Mouse (Mus musculus) kidney, adult 8-10 months (tissue): Measurements from ENCODE around the gene Snrnp70.
A peak's percentile ranks its signal among the peaks of the same experiment; 100 is the strongest.

Experiments
- DNase-seq, 2 experiments: peaks; one replicate each; pipeline ENCODE4 v3.0.0; 2022

Snrnp70 gene

GRCm38 (mm10) chr7:45335056-45335455 lies 60.5 kb downstream of the Snrnp70 start, which contains the start of gene Hrc:
TSS of gene Hrc (plus strand) at chr7:45335290.
- no peak for DNase-seq

- no peak for DNase-seq
Measured at GRCm38 (mm10) chr7:45334605-45335004, 60.9 kb downstream of the Snrnp70 start.

GRCm38 (mm10) chr7:45333431-45333982 lies 62.0 kb downstream of the Snrnp70 start, which contains the start of gene Trpm4:
TSS of gene Trpm4 (minus strand) at chr7:45333780.
- peak; percentile 76 to 78 for DNase-seq

- peak; percentile 35 to 49 for DNase-seq
Measured at GRCm38 (mm10) chr7:45332685-45333425, 62.7 kb downstream of the Snrnp70 start.

GRCm38 (mm10) chr7:45331502-45331901 lies 64.0 kb downstream of the Snrnp70 start:
- DNase-seq, result no peak

- no peak for DNase-seq
Measured at GRCm38 (mm10) chr7:45328841-45329475, 66.6 kb downstream of the Snrnp70 start.
